Mouse (Mus musculus): ENCODE results near the gene Tbc1d8.
A peak's percentile ranks its signal among the peaks of the same experiment; 100 is the strongest.

The Tbc1d8 gene

GRCm38 (mm10) chr1:39478896-39479200, 293 bp upstream of the Tbc1d8 start:
- no peak for DNase-seq (ENCODE audit: low read depth, low spot score)

GRCm38 (mm10) chr1:39477064-39477463, 1.5 kb downstream of the Tbc1d8 start:
- no peak for DNase-seq (ENCODE audit: low read depth, low spot score)

- no peak for DNase-seq (ENCODE audit: low read depth, low spot score)
These were observed 2.2 kb downstream of the Tbc1d8 start for GRCm38 (mm10) chr1:39476341-39476740.

- no peak for DNase-seq (ENCODE audit: low read depth, low spot score)
These were observed 4.0 kb downstream of the Tbc1d8 start for GRCm38 (mm10) chr1:39474516-39474915.

- no peak for DNase-seq (ENCODE audit: low read depth, low spot score)
These were observed 7.2 kb downstream of the Tbc1d8 start for GRCm38 (mm10) chr1:39471298-39471902.

- DNase-seq (ENCODE audit: low read depth, low spot score): no peak
These were observed 9.6 kb downstream of the Tbc1d8 start for GRCm38 (mm10) chr1:39468982-39469381.

- no peak for DNase-seq (ENCODE audit: low read depth, low spot score)
These were observed 12.0 kb downstream of the Tbc1d8 start for GRCm38 (mm10) chr1:39466526-39466925.

- peak; percentile 53 for DNase-seq (ENCODE audit: low read depth, low spot score)
These were observed 13.8 kb downstream of the Tbc1d8 start for GRCm38 (mm10) chr1:39464760-39465159.

- DNase-seq (ENCODE audit: low read depth, low spot score): no peak
These were observed 15.6 kb downstream of the Tbc1d8 start for GRCm38 (mm10) chr1:39462937-39463444.

GRCm38 (mm10) chr1:39462036-39462435, 16.5 kb downstream of the Tbc1d8 start:
- no peak for DNase-seq (ENCODE audit: low read depth, low spot score)

GRCm38 (mm10) chr1:39460495-39460894, 18.1 kb downstream of the Tbc1d8 start:
- no peak for DNase-seq (ENCODE audit: low read depth, low spot score)

GRCm38 (mm10) chr1:39457887-39458874, 20.4 kb downstream of the Tbc1d8 start:
- DNase-seq (ENCODE audit: low read depth, low spot score): no peak

- DNase-seq (ENCODE audit: low read depth, low spot score): no peak
These were observed 22.1 kb downstream of the Tbc1d8 start for GRCm38 (mm10) chr1:39456421-39456853.

- no peak for DNase-seq (ENCODE audit: low read depth, low spot score)
These were observed 23.1 kb downstream of the Tbc1d8 start for GRCm38 (mm10) chr1:39455350-39456023.

GRCm38 (mm10) chr1:39454783-39455175, 23.8 kb downstream of the Tbc1d8 start:
- no peak for DNase-seq (ENCODE audit: low read depth, low spot score)

GRCm38 (mm10) chr1:39454108-39454782, 24.3 kb downstream of the Tbc1d8 start:
- no peak for DNase-seq (ENCODE audit: low read depth, low spot score)

- no peak for DNase-seq (ENCODE audit: low read depth, low spot score)
These were observed 26.4 kb downstream of the Tbc1d8 start for GRCm38 (mm10) chr1:39452203-39452602.

GRCm38 (mm10) chr1:39450069-39450728, 28.4 kb downstream of the Tbc1d8 start:
- DNase-seq (ENCODE audit: low read depth, low spot score): peak; percentile 18

- DNase-seq (ENCODE audit: low read depth, low spot score): no peak
These were observed 29.2 kb downstream of the Tbc1d8 start for GRCm38 (mm10) chr1:39449251-39449790.

GRCm38 (mm10) chr1:39448819-39449218, 29.7 kb downstream of the Tbc1d8 start:
- DNase-seq (ENCODE audit: low read depth, low spot score): no peak

- DNase-seq (ENCODE audit: low read depth, low spot score): no peak
These were observed 30.3 kb downstream of the Tbc1d8 start for GRCm38 (mm10) chr1:39448238-39448637.

Measured in forelimb bud, embryonic 11.5 days (tissue).